22 mouse cellular contexts compared by ENCODE assay signal in genomic region chr5:50024097-50024496, GRCm38 (mm10). TPM values are rescaled to one million over a fixed set of nuclear protein-coding genes. Genes with fewer than 3 reads are reported as not detected.
DNase-seq lines count a peak whose midpoint lies in the region; ATAC-seq and TF ChIP-seq lines count a peak whose summit lies in the region.
"Had no signal": no experiment of that assay in that cellular context is flagged by ENCODE, and none has a peak within 500 bp of the region (broad histone marks: within the 10 kb centered on the region; RNA-seq: fewer than 3 reads in every experiment).

No protein-coding gene starts in this region.

- DNase-seq in limb, embryonic 10.5 days (ENCODE audit: low spot score): no peak
- DNase-seq in liver, embryonic 11.5 days (ENCODE audit: low spot score): no peak
- DNase-seq in urinary bladder, postnatal 4 days (ENCODE audit: low spot score in 2 of 2): no peak
- DNase-seq in gastrocnemius, adult 18-20 months (ENCODE audit: low spot score): no peak
- DNase-seq: adrenal gland, postnatal 14 days; cerebellum, adult 11-12 months; cerebellum, adult 9-11 months; cerebellum, postnatal 36 days; forebrain, postnatal 0 days; gastrocnemius, adult 2 months; gastrocnemius, postnatal 25 days had no signal

- 88% methylated on average over 6 of the region's 6 CpGs for WGBS in limb, embryonic 13.5 days
- WGBS in limb, embryonic 10.5 days: 95% methylated on average over 6 of the region's 6 CpGs
- WGBS in liver, embryonic 11.5 days: 64% methylated on average over 6 of the region's 6 CpGs
- 43% methylated on average over 6 of the region's 6 CpGs for WGBS in liver, embryonic 15.5 days (ENCODE audit: insufficient replicate concordance)

- peaks cover 45% of the 10 kb centered on the region for H3K36me3 ChIP-seq in limb, embryonic 13.5 days
- peaks cover 56% of the 10 kb centered on the region for H3K36me3 ChIP-seq in limb, embryonic 10.5 days
- H3K36me3 ChIP-seq in E14TG2a.4 (ENCODE audit: insufficient read depth, low read length): peaks cover 14% of the 10 kb centered on the region
- H3K36me3 ChIP-seq in liver, embryonic 11.5 days (ENCODE audit: control insufficient read depth, insufficient read depth, low read length): no peaks in the 10 kb centered on the region; the same call in 1 of the 2 replicates
- peaks cover 4% of the 10 kb centered on the region; the same call in 1 of the 2 replicates for H3K36me3 ChIP-seq in liver, embryonic 15.5 days (replicated peaks)
- H3K36me3 ChIP-seq: G1E; heart, embryonic 15.5 days had no signal

- H3K27me3 ChIP-seq in limb, embryonic 13.5 days: no peaks in the 10 kb centered on the region
- H3K27me3 ChIP-seq in limb, embryonic 10.5 days (ENCODE audit: low read depth, poor library complexity, severe bottlenecking): no peaks in the 10 kb centered on the region
- H3K27me3 ChIP-seq in E14TG2a.4 (ENCODE audit: insufficient read depth, low read length): no peaks in the 10 kb centered on the region
- no peaks in the 10 kb centered on the region for H3K27me3 ChIP-seq in liver, embryonic 11.5 days (replicated peaks; ENCODE audit: control insufficient read depth, insufficient read depth, low read length)
- no peaks in the 10 kb centered on the region for H3K27me3 ChIP-seq in liver, embryonic 15.5 days
- H3K27me3 ChIP-seq: forebrain, embryonic 13.5 days; heart, embryonic 15.5 days had no signal

- peaks cover 23% of the 10 kb centered on the region for H3K4me1 ChIP-seq in limb, embryonic 13.5 days
- no peaks in the 10 kb centered on the region for H3K4me1 ChIP-seq in limb, embryonic 10.5 days
- peaks cover 22% of the 10 kb centered on the region for H3K4me1 ChIP-seq in E14TG2a.4 (replicated peaks; ENCODE audit: low read depth, low read length)
- peaks cover 24% of the 10 kb centered on the region for H3K4me1 ChIP-seq in liver, embryonic 11.5 days (replicated peaks; ENCODE audit: control insufficient read depth, insufficient read depth, low read length)
- peaks cover 25% of the 10 kb centered on the region for H3K4me1 ChIP-seq in liver, embryonic 15.5 days (replicated peaks)
- H3K4me1 ChIP-seq: embryonic facial prominence, embryonic 10.5 days; hindbrain, embryonic 10.5 days had no signal

- no peak overlapping the region for H3K4me3 ChIP-seq in limb, embryonic 13.5 days
- no peak overlapping the region for H3K4me3 ChIP-seq in limb, embryonic 10.5 days
- H3K4me3 ChIP-seq in E14TG2a.4 (replicated peaks; ENCODE audit: low read length): peak overlapping the region; percentile 2; the same call in 1 of the 2 replicates
- no peak overlapping the region for H3K4me3 ChIP-seq in liver, embryonic 11.5 days (ENCODE audit: low read depth, low read length)
- no peak overlapping the region for H3K4me3 ChIP-seq in liver, embryonic 15.5 days (replicated peaks)
- H3K4me3 ChIP-seq: embryonic facial prominence, embryonic 10.5 days; forebrain, embryonic 13.5 days; gastrocnemius, adult 2 months; heart, embryonic 10.5 days; heart, embryonic 15.5 days; hindbrain, embryonic 10.5 days had no signal

- no peak for ATAC-seq in limb, embryonic 13.5 days (ENCODE audit: low FRiP score, low read depth)
- peak; percentile 83 for ATAC-seq in liver, embryonic 11.5 days (replicated peaks; ENCODE audit: low FRiP score)
- peak; percentile 63 for ATAC-seq in liver, embryonic 15.5 days (ENCODE audit: insufficient read depth)
- no peak for ATAC-seq in activated CD4-positive, CD25-positive, alpha-beta regulatory T cell, adult 4 months
- ATAC-seq: forebrain, embryonic 13.5 days; forebrain, postnatal 0 days had no signal

- peak overlapping the region; percentile 10; the same call in 1 of the 2 replicates for H3K27ac ChIP-seq in limb, embryonic 13.5 days
- no peak overlapping the region for H3K27ac ChIP-seq in limb, embryonic 10.5 days
- no peak overlapping the region for H3K27ac ChIP-seq in liver, embryonic 11.5 days (ENCODE audit: low read depth, low read length)
- no peak overlapping the region for H3K27ac ChIP-seq in liver, embryonic 15.5 days (replicated peaks)
- H3K27ac ChIP-seq: embryonic facial prominence, embryonic 10.5 days; forebrain, embryonic 13.5 days; gastrocnemius, adult 2 months; heart, embryonic 10.5 days; heart, embryonic 15.5 days; hindbrain, embryonic 10.5 days; hindbrain, embryonic 14.5 days had no signal

- no peaks in the 10 kb centered on the region for H3K9me3 ChIP-seq in limb, embryonic 13.5 days
- no peaks in the 10 kb centered on the region for H3K9me3 ChIP-seq in limb, embryonic 10.5 days (replicated peaks)
- H3K9me3 ChIP-seq in E14TG2a.4 (ENCODE audit: low read length): no peaks in the 10 kb centered on the region
- H3K9me3 ChIP-seq in liver, embryonic 11.5 days (ENCODE audit: control insufficient read depth, low read length): no peaks in the 10 kb centered on the region
- H3K9me3 ChIP-seq in liver, embryonic 15.5 days (replicated peaks): no peaks in the 10 kb centered on the region
- H3K9me3 ChIP-seq: embryonic facial prominence, embryonic 10.5 days; forebrain, embryonic 13.5 days; G1E; heart, embryonic 10.5 days; heart, embryonic 15.5 days; hindbrain, embryonic 10.5 days had no signal

- no peak for TF ChIP-seq CTCF in E14TG2a.4 (conservative IDR thresholded peaks at IDR 0.05; ENCODE audit: low read length)

- H3K4me2 ChIP-seq in limb, embryonic 13.5 days (replicated peaks): no peak overlapping the region
- no peak overlapping the region for H3K4me2 ChIP-seq in liver, embryonic 11.5 days
- no peak overlapping the region for H3K4me2 ChIP-seq in liver, embryonic 15.5 days
- H3K4me2 ChIP-seq: forebrain, embryonic 13.5 days; heart, embryonic 15.5 days; hindbrain, embryonic 14.5 days had no signal

- H3K9ac ChIP-seq in limb, embryonic 13.5 days: no peak overlapping the region
- no peak overlapping the region for H3K9ac ChIP-seq in liver, embryonic 11.5 days (ENCODE audit: low read depth, low read length)
- H3K9ac ChIP-seq in liver, embryonic 15.5 days: no peak overlapping the region
- H3K9ac ChIP-seq: forebrain, embryonic 13.5 days; forebrain, postnatal 0 days; heart, embryonic 15.5 days; hindbrain, embryonic 14.5 days had no signal

RNA-seq across cellular contexts. Expression of gene Adgra3, which starts 34.7 kb away (rescaled TPM):
- polyA plus RNA-seq in limb, embryonic 13.5 days (2015; fragmentation: Nextera tagmentation; extraction: Ambion mirVana): 44.1 and 46.0 TPM in 2 replicates
- polyA plus RNA-seq in limb, embryonic 10.5 days (2016; fragmentation: Nextera tagmentation; extraction: Ambion mirVana): 50.0 and 53.3 TPM in 2 replicates
- polyA plus RNA-seq in liver, embryonic 11.5 days (2014; fragmentation: Nextera tagmentation; extraction: Ambion mirVana): 16.1 and 17.7 TPM in 2 replicates
- 2.9 and 3.5 TPM in 2 replicates for polyA plus RNA-seq in liver, embryonic 15.5 days (2015; fragmentation: Nextera tagmentation; extraction: Ambion mirVana)
- under 1 TPM; 0.13 to 0.37 TPM for polyA plus RNA-seq in activated CD4-positive, CD25-positive, alpha-beta regulatory T cell, adult 4 months (2017; shearing (Covaris generic))
- total RNA-seq in gastrocnemius, adult 18-20 months (2021): 10 to 100 TPM; 10.4 to 12.7 TPM
- polyA plus RNA-seq: G1E had no signal

Comparison
In these comparisons a context has a peak if more than half of its experiments do, and no peak if none do; other contexts are left out.
1. ATAC-seq: peak in liver, embryonic 11.5 days (single experiment) and liver, embryonic 15.5 days (single experiment); none in limb, embryonic 13.5 days (single experiment) and activated CD4-positive, CD25-positive, alpha-beta regulatory T cell, adult 4 months (single experiment).